Mouse (Mus musculus) embryo, embryonic 10.5 days (tissue): ENCODE results near the gene Tnxb.

Source experiments
- DNase-seq: peaks from one replicate; pipeline ENCODE4 v3.0.0-alpha.2; 2015; ENCODE audit warnings: low spot score

The Tnxb gene

GRCm38 (mm10) chr17:34659897-34660214 lies 10.5 kb upstream of the Tnxb start:
- no peak for DNase-seq

GRCm38 (mm10) chr17:34660259-34660820 lies 10.0 kb upstream of the Tnxb start:
- DNase-seq = no peak

GRCm38 (mm10) chr17:34661121-34661591 lies 9.2 kb upstream of the Tnxb start:
- no peak for DNase-seq

- DNase-seq = no peak
These were observed 7.9 kb upstream of the Tnxb start for GRCm38 (mm10) chr17:34662468-34662867.

GRCm38 (mm10) chr17:34662978-34663377 lies 7.4 kb upstream of the Tnxb start:
- no peak for DNase-seq

- DNase-seq = no peak
These were observed 6.8 kb upstream of the Tnxb start for GRCm38 (mm10) chr17:34663558-34663957.

GRCm38 (mm10) chr17:34664472-34664871 lies 5.9 kb upstream of the Tnxb start:
- DNase-seq = no peak

GRCm38 (mm10) chr17:34671151-34672066 lies 1.1 kb downstream of the Tnxb start:
- DNase-seq = peak; percentile 50

GRCm38 (mm10) chr17:34672246-34672792 lies 2.0 kb downstream of the Tnxb start:
- peak; percentile 21 for DNase-seq

- DNase-seq = no peak
These were observed 2.8 kb downstream of the Tnxb start for GRCm38 (mm10) chr17:34673139-34673538.

GRCm38 (mm10) chr17:34674524-34675204 lies 4.3 kb downstream of the Tnxb start:
- DNase-seq = no peak

- DNase-seq = no peak
These were observed 5.1 kb downstream of the Tnxb start for GRCm38 (mm10) chr17:34675205-34676092.

GRCm38 (mm10) chr17:34676093-34676460 lies 5.7 kb downstream of the Tnxb start:
- no peak for DNase-seq

GRCm38 (mm10) chr17:34676671-34677070 lies 6.3 kb downstream of the Tnxb start:
- DNase-seq = no peak

GRCm38 (mm10) chr17:34680191-34680590 lies 9.9 kb downstream of the Tnxb start:
- no peak for DNase-seq

- no peak for DNase-seq
These were observed 10.3 kb downstream of the Tnxb start for GRCm38 (mm10) chr17:34680621-34681020.

- no peak for DNase-seq
These were observed 10.8 kb downstream of the Tnxb start for GRCm38 (mm10) chr17:34681132-34681571.

- no peak for DNase-seq
These were observed 11.7 kb downstream of the Tnxb start for GRCm38 (mm10) chr17:34681881-34682536.

- DNase-seq = no peak
These were observed 12.8 kb downstream of the Tnxb start for GRCm38 (mm10) chr17:34683179-34683578.

GRCm38 (mm10) chr17:34683686-34684220 lies 13.4 kb downstream of the Tnxb start:
- DNase-seq = no peak
